Mouse (Mus musculus): Measurements from ENCODE around the gene Ntrk1.

Ntrk1 gene

GRCm38 (mm10) chr3:87755964-87756363, 39.0 kb downstream of the Ntrk1 start:
- intact Hi-C loops (cut with DNase I) = no loop called here

- intact Hi-C loops (cut with DNase I) = no loop called here
These were observed 41.1 kb downstream of the Ntrk1 start for GRCm38 (mm10) chr3:87753829-87754228.

GRCm38 (mm10) chr3:87752567-87752966, 42.4 kb downstream of the Ntrk1 start:
- intact Hi-C loops (cut with DNase I) = no loop called here

- intact Hi-C loops (cut with DNase I) = no loop called here
These were observed 45.0 kb downstream of the Ntrk1 start for GRCm38 (mm10) chr3:87749977-87750376.

GRCm38 (mm10) chr3:87749036-87749435, 45.9 kb downstream of the Ntrk1 start:
- intact Hi-C loops (cut with DNase I) = no loop called here

GRCm38 (mm10) chr3:87748431-87748830, 46.5 kb downstream of the Ntrk1 start, which contains the start of gene Lrrc71:
Lrrc71 (minus strand) TSS chr3:87748625.
- intact Hi-C loops (cut with DNase I) = no loop called here

- intact Hi-C loops (cut with DNase I) = no loop called here
These were observed 49.8 kb downstream of the Ntrk1 start for GRCm38 (mm10) chr3:87745036-87745659.

GRCm38 (mm10) chr3:87743927-87744326, 51.0 kb downstream of the Ntrk1 start:
- intact Hi-C loops (cut with DNase I) = no loop called here

- intact Hi-C loops (cut with DNase I) = no loop called here
These were observed 52.2 kb downstream of the Ntrk1 start for GRCm38 (mm10) chr3:87742735-87743134.

GRCm38 (mm10) chr3:87742013-87742412, 52.9 kb downstream of the Ntrk1 start:
- intact Hi-C loops (cut with DNase I) = no loop called here

GRCm38 (mm10) chr3:87738906-87739305, 56.1 kb downstream of the Ntrk1 start:
- intact Hi-C loops (cut with DNase I) = no loop called here

GRCm38 (mm10) chr3:87735335-87735734, 59.6 kb downstream of the Ntrk1 start:
- intact Hi-C loops (cut with DNase I) = no loop called here

GRCm38 (mm10) chr3:87733984-87734761, 60.8 kb downstream of the Ntrk1 start:
- intact Hi-C loops (cut with DNase I) = no loop called here

- intact Hi-C loops (cut with DNase I) = no loop called here
These were observed 61.9 kb downstream of the Ntrk1 start for GRCm38 (mm10) chr3:87733098-87733497.

GRCm38 (mm10) chr3:87728696-87729095, 66.3 kb downstream of the Ntrk1 start:
- intact Hi-C loops (cut with DNase I) = no loop called here

All from adrenal gland (tissue).